Mouse (Mus musculus): ENCODE measurements at regions not wholly inside any gene's neighbourhood (a gene's known extent, or its start where the extent isn't known, plus 50 kb on each side); places are given as distances from the start of the nearest gene placed in this dataset.

DNA sequence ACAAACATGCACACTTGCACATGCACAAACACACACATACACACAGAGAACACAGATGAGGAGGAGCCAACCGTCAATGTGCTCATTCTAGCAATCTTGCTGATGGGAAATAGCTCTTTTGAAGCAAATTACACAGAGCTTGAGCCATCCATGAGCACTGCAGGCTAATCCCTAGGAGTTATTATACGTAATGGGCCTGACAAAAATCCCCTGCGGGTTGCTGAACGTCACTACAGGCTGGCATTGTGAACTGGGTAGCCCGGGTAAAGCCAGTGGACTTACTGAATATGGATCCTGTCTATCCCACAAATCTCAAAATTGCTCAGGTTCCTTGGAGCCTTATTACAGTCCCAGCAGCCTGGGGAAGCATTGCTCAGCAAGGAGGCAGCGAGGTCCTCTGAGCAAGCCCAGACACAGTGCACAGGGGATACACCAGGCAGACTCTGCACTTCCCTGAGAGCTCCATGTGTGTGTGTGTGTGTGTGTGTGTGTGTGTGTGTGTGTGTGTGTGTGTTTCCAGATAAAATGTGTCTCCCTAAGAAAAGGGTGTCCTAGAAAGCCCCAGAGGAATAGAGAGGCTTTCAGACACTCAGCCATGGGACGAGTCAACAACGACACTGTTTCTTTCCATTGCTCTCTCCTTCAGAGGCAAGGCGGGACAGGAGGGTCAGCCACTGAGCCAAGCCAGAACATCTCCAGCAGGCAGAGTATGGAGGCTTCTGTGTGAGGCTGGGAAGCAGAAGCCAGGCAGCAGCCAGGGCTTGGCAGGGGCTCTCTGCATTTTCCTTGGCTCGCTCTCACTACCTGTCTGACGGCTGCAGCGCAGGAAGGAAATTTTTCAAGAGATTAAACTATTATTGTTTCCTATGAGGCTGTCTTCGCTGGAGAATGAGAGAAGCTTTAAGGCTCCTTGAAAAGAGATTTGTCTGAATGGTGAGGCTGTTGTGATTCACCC is 222.9 kb downstream of the Setd4 start:
- no peak overlapping the region for H3K4me3 ChIP-seq
- H3K9me3 ChIP-seq = no peaks in the 10 kb centered on the region
- H3K27me3 ChIP-seq (replicated peaks) = no peaks in the 10 kb centered on the region
- H3K27ac ChIP-seq = no peak overlapping the region
- H3K4me1 ChIP-seq = no peaks in the 10 kb centered on the region
- H3K9ac ChIP-seq = no peak overlapping the region
- H3K36me3 ChIP-seq = no peaks in the 10 kb centered on the region
- no peak for ATAC-seq (ENCODE audit: low FRiP score, low read depth)
- H3K4me2 ChIP-seq (replicated peaks) = no peak overlapping the region
- 61% methylated on average over 13 of the region's 13 CpGs for WGBS

DNA sequence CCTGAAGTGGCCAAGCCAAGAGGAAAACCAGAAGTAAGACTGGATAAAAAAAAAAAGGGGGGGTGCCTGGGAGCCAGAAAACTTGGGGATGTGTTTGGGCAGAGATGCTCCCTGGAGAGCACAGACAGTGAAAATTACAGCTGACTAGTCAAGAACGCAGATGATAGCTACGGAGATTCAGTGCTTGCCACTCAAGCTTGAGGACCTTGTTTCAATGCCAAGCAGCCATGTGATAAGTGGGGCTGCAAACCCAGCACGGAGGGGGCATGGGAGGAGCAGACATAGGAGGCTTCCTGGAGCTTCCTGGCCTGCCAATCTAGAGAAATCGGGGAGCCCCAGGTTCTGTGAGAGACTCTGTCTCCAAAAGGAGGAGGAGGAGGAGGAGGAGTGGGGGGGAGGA is 223.7 kb downstream of the Setd4 start:
- Histone ChIP-seq H3K4me1 (no peaks in the 10 kb centered on the region), H3K36me3 (no peaks in the 10 kb centered on the region), H3K27me3 (replicated peaks) (no peaks in the 10 kb centered on the region), H3K4me2 (replicated peaks) (no peak overlapping the region), H3K9me3 (no peaks in the 10 kb centered on the region), H3K27ac (no peak overlapping the region), H3K4me3 (no peak overlapping the region), H3K9ac (no peak overlapping the region)
- 59% methylated on average over 4 of the region's 4 CpGs for WGBS
- ATAC-seq (ENCODE audit: low FRiP score, low read depth) = no peak

DNA sequence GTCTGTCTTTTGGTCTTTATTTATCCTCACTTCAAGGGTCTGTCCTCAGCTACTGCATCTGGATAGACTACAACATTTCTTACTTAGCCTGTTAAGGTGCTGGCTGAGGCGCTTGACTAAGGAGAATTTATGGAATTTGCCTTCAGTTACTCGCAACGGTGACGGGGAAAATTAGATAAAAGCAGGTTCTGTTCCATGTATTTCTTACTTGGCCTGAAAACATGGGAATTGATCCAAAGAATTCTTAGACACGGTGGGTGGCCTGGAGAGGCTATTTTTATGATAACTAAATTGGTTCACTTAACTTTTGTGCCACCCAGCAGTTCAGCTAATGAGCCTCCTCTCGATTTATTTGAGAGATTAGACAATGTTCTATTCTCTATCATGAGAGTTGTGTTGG is 224.3 kb downstream of the Setd4 start:
- no peak for ATAC-seq (ENCODE audit: low FRiP score, low read depth)
- 50% methylated on average over 6 of the region's 6 CpGs for WGBS

DNA sequence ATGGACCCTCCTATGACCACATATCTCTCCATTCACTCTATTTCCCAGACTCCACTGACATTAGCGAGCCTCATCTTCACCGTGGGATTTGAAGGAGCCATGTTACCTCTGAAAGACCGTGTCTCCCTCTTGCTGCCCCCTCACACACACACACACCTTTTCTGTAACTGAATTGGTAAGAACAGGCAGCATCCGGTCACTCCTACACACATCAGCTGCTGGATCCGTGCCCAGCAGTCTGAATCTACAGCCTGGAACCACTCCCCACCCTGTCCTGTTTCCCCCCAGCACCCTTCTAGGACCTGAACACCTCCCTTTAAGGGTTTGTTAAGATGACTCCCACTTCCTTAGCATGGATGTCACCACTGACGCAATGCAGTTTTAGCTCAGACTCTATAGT is 229.2 kb downstream of the Setd4 start:
- 87% methylated on average over 6 of the region's 6 CpGs for WGBS
- H3K36me3 ChIP-seq = no peaks in the 10 kb centered on the region
- no peak overlapping the region for H3K4me3 ChIP-seq
- no peak overlapping the region for H3K27ac ChIP-seq
- no peak overlapping the region for H3K4me2 ChIP-seq (replicated peaks)
- no peak for ATAC-seq (ENCODE audit: low FRiP score, low read depth)
- H3K27me3 ChIP-seq (replicated peaks) = no peaks in the 10 kb centered on the region
- H3K4me1 ChIP-seq = 0 out of 2 replicates have a peak, but pooled peaks cover 4% of the 10 kb centered on the region
- H3K9ac ChIP-seq = no peak overlapping the region
- H3K9me3 ChIP-seq = no peaks in the 10 kb centered on the region

More for the DNA sequence above, 224.3 kb downstream of the Setd4 start:
- Histone ChIP-seq H3K9ac (no peak overlapping the region), H3K27me3 (replicated peaks) (no peaks in the 10 kb centered on the region), H3K27ac (no peak overlapping the region), H3K4me3 (no peak overlapping the region), H3K4me1 (no peaks in the 10 kb centered on the region), H3K9me3 (no peaks in the 10 kb centered on the region), H3K4me2 (replicated peaks) (no peak overlapping the region), H3K36me3 (no peaks in the 10 kb centered on the region)

DNA sequence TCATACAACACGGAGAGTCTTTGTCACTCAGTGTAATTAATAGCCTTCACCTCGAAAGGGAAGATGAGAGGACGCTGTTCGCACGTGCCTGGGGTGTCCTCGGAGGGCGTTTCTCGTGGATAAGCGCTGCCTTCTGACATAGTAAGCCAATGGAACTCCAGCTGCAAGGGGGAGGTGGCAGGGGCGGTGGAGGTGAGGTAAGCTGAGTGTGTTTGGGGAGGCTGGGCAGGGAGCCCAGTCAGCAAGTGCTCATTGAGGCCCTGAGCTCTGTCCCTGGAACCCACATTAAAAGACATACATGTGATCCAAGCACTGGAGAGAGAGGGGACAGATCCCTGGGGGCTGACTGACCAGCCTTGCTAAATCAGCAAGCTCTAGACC is 234.1 kb downstream of the Setd4 start:
- H3K27ac ChIP-seq = no peak overlapping the region
- WGBS = 76% methylated on average over 10 of the region's 10 CpGs
- no peak for ATAC-seq (ENCODE audit: low FRiP score, low read depth)

DNA sequence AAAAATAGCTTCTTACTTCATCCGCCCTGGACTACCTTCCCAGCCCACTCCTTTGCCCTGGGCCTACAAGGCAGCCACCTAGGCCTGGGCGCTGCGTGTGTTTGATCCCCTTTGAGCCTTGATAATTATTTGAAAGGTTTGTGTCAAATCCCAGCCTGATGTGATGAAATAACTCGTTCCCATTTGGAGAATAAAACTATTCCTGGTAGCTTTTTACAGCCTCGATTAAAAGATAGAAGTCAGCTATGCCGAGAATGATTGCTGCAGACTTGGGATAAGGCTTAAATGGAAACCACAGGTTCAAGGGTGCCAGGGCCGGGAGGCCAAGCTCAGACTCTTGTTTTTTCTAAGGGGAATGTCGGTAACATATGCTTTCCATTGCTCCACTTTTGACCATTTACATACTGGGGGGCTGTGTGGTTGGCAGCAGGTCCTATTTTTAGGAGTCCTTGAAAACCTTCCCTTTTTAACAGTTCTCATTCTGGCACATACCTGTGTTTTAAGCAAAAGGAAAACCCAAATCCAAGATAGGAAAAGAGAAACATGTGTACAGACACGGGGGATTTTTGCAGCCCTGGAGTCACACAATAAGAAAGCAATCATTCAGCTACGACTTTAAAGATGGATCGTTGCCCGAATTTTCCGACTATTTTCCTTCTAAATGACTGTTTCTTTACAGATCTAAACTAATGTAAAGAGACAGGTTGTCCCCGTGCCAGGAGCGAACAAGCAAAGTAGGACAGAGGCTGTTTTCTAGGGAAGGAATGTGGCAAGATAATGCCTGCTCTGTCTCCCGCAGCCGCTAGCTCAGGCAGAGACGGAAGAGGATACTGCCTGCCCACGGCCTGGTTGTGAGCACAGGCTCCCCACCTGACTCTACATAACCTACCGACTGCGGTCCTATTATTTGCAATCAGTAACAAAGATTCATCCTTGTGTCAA is 234.8 kb downstream of the Setd4 start:
- 77% methylated on average over 21 of the region's 21 CpGs for WGBS
- Histone ChIP-seq H3K4me3 (no peak overlapping the region), H3K9me3 (no peaks in the 10 kb centered on the region), H3K4me2 (replicated peaks) (no peak overlapping the region), H3K9ac (no peak overlapping the region), H3K27ac (no peak overlapping the region), H3K36me3 (no peaks in the 10 kb centered on the region), H3K27me3 (replicated peaks) (no peaks in the 10 kb centered on the region), H3K4me1 (no peaks in the 10 kb centered on the region)
- no peak; the same call in 1 of the 2 replicates for ATAC-seq (ENCODE audit: low FRiP score, low read depth)

More for the DNA sequence above, 234.1 kb downstream of the Setd4 start:
- Histone ChIP-seq H3K9me3 (no peaks in the 10 kb centered on the region), H3K27me3 (replicated peaks) (no peaks in the 10 kb centered on the region), H3K4me2 (replicated peaks) (no peak overlapping the region), H3K4me1 (0 out of 2 replicates have a peak, but pooled peaks cover 4% of the 10 kb centered on the region), H3K36me3 (no peaks in the 10 kb centered on the region), H3K9ac (no peak overlapping the region), H3K4me3 (no peak overlapping the region)

DNA sequence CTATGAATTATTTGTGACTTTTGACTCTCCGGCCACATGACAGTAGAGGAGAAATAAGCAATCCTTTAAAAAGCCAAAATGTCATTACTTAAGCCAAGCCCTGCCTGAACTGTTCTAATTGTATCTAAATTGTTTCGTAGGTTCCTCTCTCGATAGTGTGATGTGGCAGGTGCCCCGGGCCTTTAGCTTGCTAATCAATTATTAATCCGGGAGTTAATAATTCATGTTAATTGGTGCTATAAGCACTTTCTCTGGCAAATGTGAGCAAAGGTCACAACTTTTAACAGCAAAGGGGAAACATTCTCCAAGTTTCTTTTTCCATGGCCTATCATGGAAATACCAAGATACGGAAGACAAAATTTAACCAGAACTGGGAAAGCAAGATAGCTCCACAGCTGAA is 235.9 kb downstream of the Setd4 start:
- H3K27ac ChIP-seq = no peak overlapping the region

DNA sequence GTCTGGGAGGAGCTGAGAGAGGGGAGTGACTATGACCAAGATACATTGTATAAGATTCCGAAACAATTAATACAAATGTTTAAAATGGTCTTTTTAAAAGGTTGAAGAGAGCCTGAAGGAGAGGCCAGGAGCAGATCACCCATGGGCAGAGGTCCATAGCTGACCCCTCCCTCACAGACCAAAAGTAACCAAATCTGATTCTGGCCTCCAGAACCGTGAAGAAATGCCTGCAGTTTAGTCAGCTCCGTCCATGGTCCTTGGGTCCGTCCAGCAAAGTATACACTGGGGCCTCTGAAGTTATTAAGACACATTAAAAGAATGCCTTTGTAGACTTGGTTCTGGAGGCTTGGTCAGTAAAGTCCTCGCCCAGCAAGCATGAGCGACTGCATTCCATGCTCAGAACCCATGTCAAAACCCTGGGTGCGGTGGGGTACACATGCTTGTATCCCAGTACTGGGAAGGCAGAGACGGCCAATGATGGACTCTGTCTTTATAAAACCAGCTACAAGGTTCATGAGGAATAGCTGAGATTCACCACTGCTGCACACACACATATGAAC is 236.5 kb downstream of the Setd4 start:
- H3K9ac ChIP-seq = no peak overlapping the region

More for the DNA sequence above, 235.9 kb downstream of the Setd4 start:
- ATAC-seq (ENCODE audit: low FRiP score, low read depth) = no peak
- WGBS = 76% methylated on average over 6 of the region's 6 CpGs
- no peaks in the 10 kb centered on the region for H3K9me3 ChIP-seq
- H3K4me3 ChIP-seq = no peak overlapping the region
- no peaks in the 10 kb centered on the region for H3K4me1 ChIP-seq
- H3K9ac ChIP-seq = no peak overlapping the region
- no peak overlapping the region for H3K4me2 ChIP-seq (replicated peaks)
- no peaks in the 10 kb centered on the region for H3K27me3 ChIP-seq (replicated peaks)
- no peaks in the 10 kb centered on the region for H3K36me3 ChIP-seq

DNA sequence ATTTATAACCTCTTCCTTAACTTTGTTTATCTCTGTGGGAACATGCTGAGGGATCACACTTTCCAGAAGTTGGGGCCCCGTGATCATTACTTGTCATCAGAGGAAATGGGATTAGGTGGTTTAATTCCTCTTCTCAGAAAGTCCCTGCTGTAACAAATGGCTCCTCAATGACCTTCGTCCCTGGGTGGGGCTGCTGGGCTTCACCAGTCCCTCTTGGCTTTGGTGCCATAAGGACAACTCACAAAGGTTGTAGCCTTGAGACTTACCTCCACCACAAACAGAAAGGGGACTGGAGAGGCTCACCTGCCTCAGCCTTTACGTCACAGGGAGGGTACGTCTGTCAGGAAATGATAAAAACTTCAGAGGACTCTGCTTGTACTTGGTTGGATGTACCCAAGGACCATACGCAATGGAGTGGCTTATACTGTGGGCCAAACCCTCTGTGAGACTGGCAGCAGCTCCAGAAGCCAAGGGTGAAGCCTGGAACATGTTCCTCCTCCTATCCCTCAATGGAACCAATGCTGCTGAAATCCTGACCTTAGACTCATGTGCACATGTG is 237.4 kb downstream of the Setd4 start:
- H3K4me1 ChIP-seq = no peaks in the 10 kb centered on the region
- H3K4me2 ChIP-seq (replicated peaks) = no peak overlapping the region
- H3K27me3 ChIP-seq (replicated peaks) = no peaks in the 10 kb centered on the region
- no peak for ATAC-seq (ENCODE audit: low FRiP score, low read depth)
- H3K36me3 ChIP-seq = no peaks in the 10 kb centered on the region
- no peak overlapping the region for H3K4me3 ChIP-seq
- H3K9me3 ChIP-seq = no peaks in the 10 kb centered on the region
- no peak overlapping the region for H3K27ac ChIP-seq
- H3K9ac ChIP-seq = no peak overlapping the region
- 83% methylated on average over 5 of the region's 5 CpGs for WGBS

More for the DNA sequence above, 236.5 kb downstream of the Setd4 start:
- Histone ChIP-seq H3K9me3 (no peaks in the 10 kb centered on the region), H3K27me3 (replicated peaks) (no peaks in the 10 kb centered on the region), H3K4me2 (replicated peaks) (no peak overlapping the region), H3K27ac (no peak overlapping the region), H3K4me3 (no peak overlapping the region), H3K4me1 (no peaks in the 10 kb centered on the region), H3K36me3 (no peaks in the 10 kb centered on the region)
- WGBS = 88% methylated on average over 8 of the region's 8 CpGs
- ATAC-seq (ENCODE audit: low FRiP score, low read depth) = no peak

DNA sequence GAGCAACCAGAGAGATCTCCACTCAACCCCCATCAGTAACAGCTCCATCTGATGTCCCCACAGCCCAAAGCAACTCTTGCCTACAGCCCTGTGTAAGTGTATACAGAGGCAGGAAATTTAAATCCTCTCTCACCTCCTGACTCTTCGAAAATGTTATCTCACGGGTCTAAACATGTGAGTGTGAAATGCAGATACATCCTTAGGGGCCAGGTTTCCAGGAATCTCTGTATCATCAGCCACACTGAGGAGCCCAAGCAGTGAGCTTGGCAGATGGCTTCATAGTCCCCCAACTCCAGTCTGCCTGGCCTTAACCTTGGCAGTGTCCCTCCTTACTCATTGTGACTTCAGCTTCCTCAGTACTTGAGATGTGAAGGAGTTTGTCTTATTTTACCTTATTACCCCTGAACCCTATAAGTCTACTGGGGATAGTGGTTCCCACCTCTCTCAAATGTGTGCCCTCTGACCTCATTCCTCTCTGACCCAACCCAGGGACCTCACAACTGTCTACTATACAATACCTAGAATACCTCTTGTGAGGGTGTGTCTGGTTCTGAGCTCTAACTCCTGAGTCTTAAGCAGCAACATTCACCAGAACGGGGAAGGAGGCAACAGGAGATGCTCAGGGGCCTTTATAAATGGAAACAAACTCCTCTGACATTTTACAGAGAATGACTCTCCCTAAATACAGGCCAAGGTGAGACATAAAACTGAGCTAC is 238.5 kb downstream of the Setd4 start:
- Histone ChIP-seq H3K4me1 (no peaks in the 10 kb centered on the region), H3K36me3 (no peaks in the 10 kb centered on the region), H3K27me3 (replicated peaks) (no peaks in the 10 kb centered on the region), H3K27ac (no peak overlapping the region), H3K9ac (no peak overlapping the region), H3K9me3 (no peaks in the 10 kb centered on the region), H3K4me2 (replicated peaks) (no peak overlapping the region), H3K4me3 (no peak overlapping the region)
- ATAC-seq (ENCODE audit: low FRiP score, low read depth) = no peak
- 79% methylated on average over 3 of the region's 3 CpGs for WGBS

DNA sequence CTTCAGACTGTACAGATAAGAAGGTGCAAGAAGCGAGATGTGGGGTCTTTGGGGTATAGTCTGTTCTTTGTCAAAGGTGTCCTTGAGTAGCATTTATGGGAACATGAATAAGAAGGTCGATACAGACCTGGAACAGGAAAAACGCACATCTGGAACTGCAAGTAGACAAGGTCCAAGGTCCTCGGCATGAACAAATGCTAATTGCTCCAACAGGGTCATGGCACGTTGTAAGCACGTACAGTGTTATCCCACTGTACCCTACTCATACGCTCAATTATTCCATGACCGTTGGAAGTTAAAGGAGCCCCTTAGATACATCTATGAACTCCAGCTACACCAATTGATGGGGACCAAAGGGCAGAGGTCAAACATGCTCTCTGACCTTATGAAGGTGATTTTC is 244.1 kb downstream of the Setd4 start:
- no peak for ATAC-seq (ENCODE audit: low FRiP score, low read depth)
- no peaks in the 10 kb centered on the region for H3K9me3 ChIP-seq
- H3K4me1 ChIP-seq = no peaks in the 10 kb centered on the region
- no peaks in the 10 kb centered on the region for H3K27me3 ChIP-seq (replicated peaks)
- no peak overlapping the region for H3K9ac ChIP-seq
- H3K27ac ChIP-seq = no peak overlapping the region
- H3K4me3 ChIP-seq = no peak overlapping the region
- H3K4me2 ChIP-seq (replicated peaks) = no peak overlapping the region
- H3K36me3 ChIP-seq = no peaks in the 10 kb centered on the region
- WGBS = 92% methylated on average over 8 of the region's 8 CpGs
